Mouse (Mus musculus): ENCODE results near the gene Lamtor2. TPM values are rescaled to one million over a fixed set of nuclear protein-coding genes. Genes with fewer than 3 reads are reported as not detected.

The Lamtor2 gene
- polyA plus RNA-seq, 1 experiment, result 104 TPM

DNA sequence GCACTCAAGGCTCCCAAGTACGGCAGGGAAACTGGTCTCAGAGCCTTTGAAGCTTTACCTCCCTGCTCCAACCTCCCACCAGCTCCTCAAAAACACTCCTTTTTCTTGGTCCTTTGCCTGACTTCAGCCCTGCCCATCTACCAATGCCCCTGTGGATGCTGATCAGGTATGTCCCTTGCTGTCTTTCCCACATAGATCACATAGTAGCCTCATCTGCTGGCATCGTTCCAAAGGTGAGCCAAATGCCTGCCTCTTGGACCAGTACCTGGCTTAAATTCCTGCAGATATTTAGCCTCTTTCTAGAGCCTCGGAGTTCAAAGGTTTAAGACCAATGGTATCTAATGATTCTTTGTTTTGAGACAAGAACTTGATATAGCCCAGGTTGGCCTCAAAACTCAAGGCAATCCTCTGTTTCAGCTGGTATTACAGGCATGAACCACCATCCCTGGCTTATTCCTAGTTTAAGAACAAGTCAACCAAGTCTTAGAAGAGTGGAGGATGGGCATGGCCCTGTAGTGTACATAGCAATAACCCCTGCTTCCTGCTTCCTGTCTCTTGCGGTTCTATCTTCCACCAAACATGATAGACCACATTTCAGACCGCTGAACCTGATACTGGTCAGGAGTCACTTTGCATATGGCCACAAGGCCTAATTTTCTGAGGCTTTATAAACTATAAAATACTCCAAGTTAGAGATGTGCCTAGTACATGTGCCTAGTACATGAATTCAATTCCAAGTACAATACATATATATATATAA, 9.0 kb downstream of the Lamtor2 start:
- Histone ChIP-seq H3K27me3 (ENCODE audit: control insufficient read depth, insufficient read depth, low read length) (no peaks in the 10 kb centered on the region), H3K4me3 (ENCODE audit: extremely low read depth, insufficient read depth, insufficient read length) (no peak overlapping the region), H3K27ac (ENCODE audit: insufficient read depth, low read length) (no peak overlapping the region), H3K4me1 (ENCODE audit: control insufficient read depth, insufficient read depth, insufficient read length) (peaks cover 17% of the 10 kb centered on the region), H3K36me3 (ENCODE audit: control insufficient read depth, insufficient read depth, low read length) (no peaks in the 10 kb centered on the region)
- TF ChIP-seq CTCF (IDR thresholded peaks at IDR 0.05; ENCODE audit: extremely low read depth, insufficient read depth, insufficient read length, insufficient replicate concordance) (no peak), POLR2A (IDR thresholded peaks at IDR 0.05; ENCODE audit: low read depth, low read length) (no peak)
- WGBS, result 54% methylated on average over 5 of the region's 5 CpGs
- no peak for DNase-seq (ENCODE audit: low read depth in 1 of 2, low spot score in 2 of 2)

DNA sequence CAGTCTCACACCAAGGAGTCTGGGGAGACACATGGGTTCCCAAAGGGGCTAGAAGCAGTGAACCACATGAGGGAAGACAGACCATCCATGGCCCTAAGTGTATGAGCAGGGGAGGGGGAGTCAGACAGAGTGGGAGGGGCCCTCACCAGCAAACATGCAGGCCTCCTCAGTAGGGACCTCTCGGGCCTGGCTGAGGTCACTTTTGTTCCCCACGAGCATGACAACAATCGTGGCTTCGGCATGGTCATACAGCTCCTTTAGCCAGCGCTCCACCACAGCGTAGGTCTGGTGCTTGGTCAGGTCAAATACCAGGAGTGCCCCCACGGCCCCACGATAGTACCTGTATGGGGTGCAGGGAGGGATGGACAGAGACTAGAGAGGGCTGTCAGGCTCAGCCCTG, 9.7 kb downstream of the Lamtor2 start:
- DNase-seq (ENCODE audit: low read depth in 1 of 2, low spot score in 2 of 2), result no peak
- no peaks in the 10 kb centered on the region for H3K36me3 ChIP-seq (ENCODE audit: control insufficient read depth, insufficient read depth, low read length)
- no peak for TF ChIP-seq CTCF (IDR thresholded peaks at IDR 0.05; ENCODE audit: extremely low read depth, insufficient read depth, insufficient read length, insufficient replicate concordance)
- TF ChIP-seq POLR2A (IDR thresholded peaks at IDR 0.05; ENCODE audit: low read depth, low read length), result no peak
- 96% methylated on average over 8 of the region's 8 CpGs for WGBS
- peaks cover 17% of the 10 kb centered on the region for H3K4me1 ChIP-seq (ENCODE audit: control insufficient read depth, insufficient read depth, insufficient read length)
- H3K4me3 ChIP-seq (ENCODE audit: extremely low read depth, insufficient read depth, insufficient read length), result no peak overlapping the region
- H3K27ac ChIP-seq (ENCODE audit: insufficient read depth, low read length), result no peak overlapping the region
- H3K27me3 ChIP-seq (ENCODE audit: control insufficient read depth, insufficient read depth, low read length), result no peaks in the 10 kb centered on the region

DNA sequence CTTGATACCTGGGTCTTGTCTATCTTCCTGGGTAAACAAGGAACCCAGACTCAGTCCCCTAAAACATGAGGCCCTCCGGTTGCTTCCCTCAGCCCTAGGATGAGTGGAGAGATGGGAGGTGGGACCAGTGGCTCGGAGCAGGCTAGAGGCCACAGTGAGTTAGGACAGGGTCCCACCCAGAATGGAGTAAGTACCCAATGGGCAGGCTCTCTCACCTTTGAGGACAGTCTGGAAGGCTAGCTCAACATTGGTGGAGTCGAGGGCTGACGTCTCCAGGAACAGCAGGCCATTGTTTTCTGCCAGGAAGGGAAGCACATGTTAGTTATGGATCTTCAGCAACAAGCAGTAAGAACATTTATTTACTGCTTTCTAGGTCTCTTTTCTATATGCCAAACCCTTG, 10.4 kb downstream of the Lamtor2 start:
- Histone ChIP-seq H3K4me3 (ENCODE audit: extremely low read depth, insufficient read depth, insufficient read length) (no peak overlapping the region), H3K4me1 (ENCODE audit: control insufficient read depth, insufficient read depth, insufficient read length) (peaks cover 17% of the 10 kb centered on the region), H3K36me3 (ENCODE audit: control insufficient read depth, insufficient read depth, low read length) (no peaks in the 10 kb centered on the region), H3K27ac (ENCODE audit: insufficient read depth, low read length) (no peak overlapping the region), H3K27me3 (ENCODE audit: control insufficient read depth, insufficient read depth, low read length) (no peaks in the 10 kb centered on the region)
- no peak for DNase-seq (ENCODE audit: low read depth in 1 of 2, low spot score in 2 of 2)
- no peak for TF ChIP-seq CTCF (IDR thresholded peaks at IDR 0.05; ENCODE audit: extremely low read depth, insufficient read depth, insufficient read length, insufficient replicate concordance)
- no peak for TF ChIP-seq POLR2A (IDR thresholded peaks at IDR 0.05; ENCODE audit: low read depth, low read length)
- WGBS, result 92% methylated on average over 4 of the region's 4 CpGs

DNA sequence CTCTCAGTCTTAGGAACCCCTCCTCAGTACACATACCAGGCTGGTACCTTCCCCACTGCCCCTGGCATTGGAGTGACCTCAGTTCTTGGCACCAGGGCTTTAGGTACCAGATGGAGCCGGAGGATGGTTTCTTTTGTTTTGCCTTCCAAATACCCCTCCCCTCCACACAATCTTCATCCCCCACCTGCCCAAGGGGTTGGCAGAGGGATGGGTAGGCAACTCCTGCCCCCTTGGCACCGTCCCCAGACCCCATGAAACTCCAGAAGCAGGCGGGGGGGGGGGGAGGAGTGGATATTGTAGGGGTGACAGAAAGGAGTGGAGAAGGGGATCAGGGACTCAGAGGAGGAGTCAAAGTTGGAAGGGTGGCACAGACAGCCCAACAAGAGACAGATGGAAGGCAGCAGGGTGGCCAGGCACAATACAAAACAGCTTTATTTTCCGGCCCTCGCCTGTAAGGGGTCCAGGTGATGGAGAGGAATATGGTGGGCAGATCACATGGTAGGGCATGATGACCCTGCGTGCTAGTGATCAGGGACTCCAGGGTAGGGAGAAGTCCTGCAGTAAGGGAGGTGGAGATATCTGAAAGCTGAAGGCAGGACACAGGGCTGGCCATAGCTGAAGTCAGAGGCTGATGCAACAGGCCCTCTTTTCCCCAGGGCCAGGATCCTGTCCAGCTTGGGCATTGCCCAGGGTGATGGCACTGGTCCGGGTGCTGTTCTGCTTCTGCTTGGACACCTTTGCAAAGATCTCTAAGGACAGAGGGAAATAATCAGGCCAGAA, 11.1 kb downstream of the Lamtor2 start:
- no peak overlapping the region for H3K4me3 ChIP-seq (ENCODE audit: extremely low read depth, insufficient read depth, insufficient read length)
- H3K36me3 ChIP-seq (ENCODE audit: control insufficient read depth, insufficient read depth, low read length), result no peaks in the 10 kb centered on the region
- no peaks in the 10 kb centered on the region for H3K27me3 ChIP-seq (ENCODE audit: control insufficient read depth, insufficient read depth, low read length)
- H3K4me1 ChIP-seq (ENCODE audit: control insufficient read depth, insufficient read depth, insufficient read length), result peaks cover 17% of the 10 kb centered on the region
- WGBS, result 89% methylated on average over 7 of the region's 7 CpGs
- TF ChIP-seq CTCF (IDR thresholded peaks at IDR 0.05; ENCODE audit: extremely low read depth, insufficient read depth, insufficient read length, insufficient replicate concordance), result no peak
- no peak for TF ChIP-seq POLR2A (IDR thresholded peaks at IDR 0.05; ENCODE audit: low read depth, low read length)
- DNase-seq (ENCODE audit: low read depth in 1 of 2, low spot score in 2 of 2), result no peak
- H3K27ac ChIP-seq (ENCODE audit: insufficient read depth, low read length), result no peak overlapping the region

DNA sequence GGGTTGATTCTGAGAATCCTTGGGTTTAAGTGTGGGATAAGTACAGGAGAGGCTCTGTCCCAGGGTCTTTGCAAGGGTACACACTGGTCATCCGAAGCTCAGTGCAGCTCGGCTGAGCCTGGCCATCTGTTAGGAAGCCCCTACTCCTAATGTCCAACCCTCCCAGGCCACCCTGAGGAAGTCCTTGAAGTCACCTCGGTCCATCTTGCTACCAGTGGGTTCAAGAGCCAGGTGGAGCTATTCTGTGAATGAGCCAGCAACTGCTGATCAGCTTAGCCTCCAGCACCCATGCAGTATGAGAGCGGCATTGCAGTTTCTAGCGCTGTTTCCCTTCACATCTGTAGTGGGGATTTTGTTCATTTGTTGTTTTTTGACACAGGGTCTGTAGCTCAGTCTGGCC, 12.8 kb downstream of the Lamtor2 start:
- Histone ChIP-seq H3K36me3 (ENCODE audit: control insufficient read depth, insufficient read depth, low read length) (no peaks in the 10 kb centered on the region), H3K4me1 (ENCODE audit: control insufficient read depth, insufficient read depth, insufficient read length) (peaks cover 13% of the 10 kb centered on the region), H3K27ac (ENCODE audit: insufficient read depth, low read length) (no peak overlapping the region), H3K27me3 (ENCODE audit: control insufficient read depth, insufficient read depth, low read length) (no peaks in the 10 kb centered on the region), H3K4me3 (ENCODE audit: extremely low read depth, insufficient read depth, insufficient read length) (no peak overlapping the region)
- no peak for DNase-seq (ENCODE audit: low read depth in 1 of 2, low spot score in 2 of 2)
- WGBS, result 82% methylated on average over 5 of the region's 5 CpGs
- TF ChIP-seq CTCF (IDR thresholded peaks at IDR 0.05; ENCODE audit: extremely low read depth, insufficient read depth, insufficient read length, insufficient replicate concordance), result no peak
- no peak for TF ChIP-seq POLR2A (IDR thresholded peaks at IDR 0.05; ENCODE audit: low read depth, low read length)

DNA sequence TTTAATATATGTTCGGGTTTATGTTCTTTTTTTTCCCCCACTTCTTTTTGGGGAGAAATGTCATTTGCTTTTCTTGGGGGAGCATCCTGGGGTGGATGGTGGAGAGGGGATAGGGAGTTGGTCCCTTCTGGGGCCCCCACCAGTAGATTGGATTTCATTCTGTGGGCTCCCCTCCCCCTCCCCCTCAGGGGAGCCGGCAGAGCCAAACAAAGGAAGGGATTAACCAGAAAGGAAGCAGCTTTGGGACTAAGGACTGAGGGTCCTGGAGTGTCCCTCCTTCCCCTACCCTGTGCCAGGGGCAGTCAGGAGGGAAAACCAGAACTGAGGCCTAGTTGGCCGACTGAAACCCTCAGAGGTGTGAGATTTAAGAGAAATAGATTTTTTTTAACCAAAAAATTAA, 13.5 kb downstream of the Lamtor2 start:
- no peak for DNase-seq (ENCODE audit: low read depth in 1 of 2, low spot score in 2 of 2)
- no peak overlapping the region for H3K27ac ChIP-seq (ENCODE audit: insufficient read depth, low read length)
- peaks cover 8% of the 10 kb centered on the region for H3K4me1 ChIP-seq (ENCODE audit: control insufficient read depth, insufficient read depth, insufficient read length)
- no peaks in the 10 kb centered on the region for H3K36me3 ChIP-seq (ENCODE audit: control insufficient read depth, insufficient read depth, low read length)
- TF ChIP-seq CTCF (IDR thresholded peaks at IDR 0.05; ENCODE audit: extremely low read depth, insufficient read depth, insufficient read length, insufficient replicate concordance) (no peak), POLR2A (IDR thresholded peaks at IDR 0.05; ENCODE audit: low read depth, low read length) (no peak)
- no peak overlapping the region for H3K4me3 ChIP-seq (ENCODE audit: extremely low read depth, insufficient read depth, insufficient read length)
- H3K27me3 ChIP-seq (ENCODE audit: control insufficient read depth, insufficient read depth, low read length), result no peaks in the 10 kb centered on the region
- 85% methylated on average over 3 of the region's 3 CpGs for WGBS

Data from spleen, adult 2 months (tissue).